Mouse (Mus musculus): ENCODE measurements around the gene Sec1. TPM values are rescaled to one million over a fixed set of nuclear protein-coding genes. Genes with fewer than 3 reads are reported as not detected.

Sec1 gene
- 0.19 and 0.36 TPM in 2 replicates for polyA plus RNA-seq (2014; fragmentation: Nextera tagmentation; extraction: Ambion mirVana)

GRCm38 (mm10) chr7:45693921-45694591 lies at the start of gene Sec1:
Sec1 (minus strand) TSS chr7:45694402.
- H3K27ac ChIP-seq (ENCODE audit: low read depth, low read length) = peak within 1 kb of the TSS; percentile 14; the same call in 1 of the 2 replicates

GRCm38 (mm10) chr7:45742338-45742737 lies 48.1 kb upstream of the Sec1 start:
- 0 out of 2 replicates have a peak, but pooled peaks cover 4% of the 10 kb centered on the region for H3K9me3 ChIP-seq (ENCODE audit: control insufficient read depth, low read length)
- H3K9ac ChIP-seq (ENCODE audit: low read length) = no peak overlapping the region
- no peak overlapping the region for H3K4me3 ChIP-seq (ENCODE audit: low read depth, low read length)
- H3K4me1 ChIP-seq (ENCODE audit: control insufficient read depth, insufficient read depth, low read length) = no peaks in the 10 kb centered on the region
- ATAC-seq (ENCODE audit: low FRiP score) = no peak
- no peak overlapping the region for H3K27ac ChIP-seq (ENCODE audit: low read depth, low read length)
- H3K4me2 ChIP-seq = 0 out of 2 replicates have a peak overlapping the region, but pooled peaks have one; percentile 7
- peak; percentile 78 for DNase-seq (ENCODE audit: low spot score, missing footprints)
- H3K36me3 ChIP-seq (ENCODE audit: control insufficient read depth, insufficient read depth, low read length) = no peaks in the 10 kb centered on the region
- 38% methylated on average over 19 of the region's 19 CpGs for WGBS
- no peaks in the 10 kb centered on the region for H3K27me3 ChIP-seq (ENCODE audit: control insufficient read depth, insufficient read depth, low read length)

More at GRCm38 (mm10) chr7:45693921-45694591, at the start of gene Sec1:
- WGBS = 88% methylated on average over 50 of the region's 50 CpGs
- Histone ChIP-seq H3K4me3 (ENCODE audit: low read depth, low read length) (no peak within 1 kb of the TSS), H3K9me3 (ENCODE audit: control insufficient read depth, low read length) (no peaks in the 10 kb centered on the region), H3K4me1 (ENCODE audit: control insufficient read depth, insufficient read depth, low read length) (0 out of 2 replicates have a peak, but pooled peaks cover 2% of the 10 kb centered on the region), H3K9ac (ENCODE audit: low read length) (no peak within 1 kb of the TSS), H3K36me3 (ENCODE audit: control insufficient read depth, insufficient read depth, low read length) (no peaks in the 10 kb centered on the region), H3K27me3 (ENCODE audit: control insufficient read depth, insufficient read depth, low read length) (peaks cover 9% of the 10 kb centered on the region), H3K4me2 (no peak within 1 kb of the TSS)
- DNase-seq (ENCODE audit: low spot score, missing footprints) = no peak
- ATAC-seq (ENCODE audit: low FRiP score) = peak; percentile 33; the same call in 1 of the 2 replicates

GRCm38 (mm10) chr7:45741777-45742176 lies 47.6 kb upstream of the Sec1 start:
- no peaks in the 10 kb centered on the region for H3K4me1 ChIP-seq (ENCODE audit: control insufficient read depth, insufficient read depth, low read length)
- H3K27ac ChIP-seq (ENCODE audit: low read depth, low read length) = no peak overlapping the region
- H3K4me2 ChIP-seq = no peak overlapping the region
- 0 out of 2 replicates have a peak, but pooled peaks cover 3% of the 10 kb centered on the region for H3K9me3 ChIP-seq (ENCODE audit: control insufficient read depth, low read length)
- ATAC-seq (ENCODE audit: low FRiP score) (no peak), DNase-seq (ENCODE audit: low spot score, missing footprints) (peak; percentile 79)
- WGBS = 34% methylated on average over 11 of the region's 11 CpGs
- no peaks in the 10 kb centered on the region for H3K27me3 ChIP-seq (ENCODE audit: control insufficient read depth, insufficient read depth, low read length)
- no peak overlapping the region for H3K9ac ChIP-seq (ENCODE audit: low read length)
- no peaks in the 10 kb centered on the region for H3K36me3 ChIP-seq (ENCODE audit: control insufficient read depth, insufficient read depth, low read length)
- no peak overlapping the region for H3K4me3 ChIP-seq (ENCODE audit: low read depth, low read length)

- no peak for ATAC-seq (ENCODE audit: low FRiP score)
- DNase-seq (ENCODE audit: low spot score, missing footprints) = peak; percentile 62
- H3K4me1 ChIP-seq (ENCODE audit: control insufficient read depth, insufficient read depth, low read length) = no peaks in the 10 kb centered on the region
- no peaks in the 10 kb centered on the region for H3K36me3 ChIP-seq (ENCODE audit: control insufficient read depth, insufficient read depth, low read length)
- no peak overlapping the region for H3K9ac ChIP-seq (ENCODE audit: low read length)
- H3K4me3 ChIP-seq (ENCODE audit: low read depth, low read length) = no peak overlapping the region
- 87% methylated on average over 12 of the region's 12 CpGs for WGBS
- H3K9me3 ChIP-seq (ENCODE audit: control insufficient read depth, low read length) = no peaks in the 10 kb centered on the region
- no peak overlapping the region for H3K4me2 ChIP-seq
- no peak overlapping the region for H3K27ac ChIP-seq (ENCODE audit: low read depth, low read length)
- H3K27me3 ChIP-seq (ENCODE audit: control insufficient read depth, insufficient read depth, low read length) = no peaks in the 10 kb centered on the region
Measured at GRCm38 (mm10) chr7:45741308-45741707, 47.1 kb upstream of the Sec1 start.

GRCm38 (mm10) chr7:45739820-45740219 lies 45.6 kb upstream of the Sec1 start:
- H3K27ac ChIP-seq (ENCODE audit: low read depth, low read length) = no peak overlapping the region
- H3K36me3 ChIP-seq (ENCODE audit: control insufficient read depth, insufficient read depth, low read length) = no peaks in the 10 kb centered on the region
- no peak overlapping the region for H3K4me3 ChIP-seq (ENCODE audit: low read depth, low read length)
- DNase-seq (ENCODE audit: low spot score, missing footprints) = no peak
- no peak for ATAC-seq (ENCODE audit: low FRiP score)
- no peak overlapping the region for H3K4me2 ChIP-seq
- H3K9ac ChIP-seq (ENCODE audit: low read length) = no peak overlapping the region
- no peaks in the 10 kb centered on the region for H3K9me3 ChIP-seq (ENCODE audit: control insufficient read depth, low read length)
- no peaks in the 10 kb centered on the region for H3K4me1 ChIP-seq (ENCODE audit: control insufficient read depth, insufficient read depth, low read length)
- H3K27me3 ChIP-seq (ENCODE audit: control insufficient read depth, insufficient read depth, low read length) = no peaks in the 10 kb centered on the region
- 68% methylated on average over 10 of the region's 10 CpGs for WGBS

GRCm38 (mm10) chr7:45739162-45739763 lies 45.1 kb upstream of the Sec1 start:
- DNase-seq (ENCODE audit: low spot score, missing footprints) (peak; percentile 94), ATAC-seq (ENCODE audit: low FRiP score) (peak; percentile 86)
- H3K27me3 ChIP-seq (ENCODE audit: control insufficient read depth, insufficient read depth, low read length) = no peaks in the 10 kb centered on the region
- WGBS = 7% methylated on average over 9 of the region's 9 CpGs
- no peaks in the 10 kb centered on the region for H3K36me3 ChIP-seq (ENCODE audit: control insufficient read depth, insufficient read depth, low read length)
- H3K4me2 ChIP-seq = no peak overlapping the region
- H3K9ac ChIP-seq (ENCODE audit: low read length) = no peak overlapping the region
- no peaks in the 10 kb centered on the region for H3K4me1 ChIP-seq (ENCODE audit: control insufficient read depth, insufficient read depth, low read length)
- H3K27ac ChIP-seq (ENCODE audit: low read depth, low read length) = no peak overlapping the region
- no peaks in the 10 kb centered on the region for H3K9me3 ChIP-seq (ENCODE audit: control insufficient read depth, low read length)
- H3K4me3 ChIP-seq (ENCODE audit: low read depth, low read length) = no peak overlapping the region

GRCm38 (mm10) chr7:45733477-45733876 lies 39.3 kb upstream of the Sec1 start:
- DNase-seq (ENCODE audit: low spot score, missing footprints) (no peak), ATAC-seq (ENCODE audit: low FRiP score) (no peak)
- Histone ChIP-seq H3K4me1 (ENCODE audit: control insufficient read depth, insufficient read depth, low read length) (no peaks in the 10 kb centered on the region), H3K4me3 (ENCODE audit: low read depth, low read length) (no peak overlapping the region), H3K36me3 (ENCODE audit: control insufficient read depth, insufficient read depth, low read length) (no peaks in the 10 kb centered on the region), H3K9ac (ENCODE audit: low read length) (no peak overlapping the region), H3K9me3 (ENCODE audit: control insufficient read depth, low read length) (no peaks in the 10 kb centered on the region), H3K27ac (ENCODE audit: low read depth, low read length) (no peak overlapping the region), H3K4me2 (no peak overlapping the region), H3K27me3 (ENCODE audit: control insufficient read depth, insufficient read depth, low read length) (no peaks in the 10 kb centered on the region)
- 75% methylated on average over 5 of the region's 5 CpGs for WGBS

GRCm38 (mm10) chr7:45730727-45731431 lies 36.7 kb upstream of the Sec1 start:
- Histone ChIP-seq H3K27ac (ENCODE audit: low read depth, low read length) (no peak overlapping the region), H3K4me2 (no peak overlapping the region), H3K9ac (ENCODE audit: low read length) (no peak overlapping the region), H3K4me1 (ENCODE audit: control insufficient read depth, insufficient read depth, low read length) (no peaks in the 10 kb centered on the region), H3K27me3 (ENCODE audit: control insufficient read depth, insufficient read depth, low read length) (no peaks in the 10 kb centered on the region), H3K9me3 (ENCODE audit: control insufficient read depth, low read length) (no peaks in the 10 kb centered on the region), H3K36me3 (ENCODE audit: control insufficient read depth, insufficient read depth, low read length) (peaks cover 5% of the 10 kb centered on the region; the same call in 1 of the 2 replicates), H3K4me3 (ENCODE audit: low read depth, low read length) (no peak overlapping the region)
- ATAC-seq (ENCODE audit: low FRiP score) (peak; percentile 50; the same call in 1 of the 2 replicates), DNase-seq (ENCODE audit: low spot score, missing footprints) (peak; percentile 93)
- WGBS = 15% methylated on average over 16 of the region's 16 CpGs

- Histone ChIP-seq H3K27ac (ENCODE audit: low read depth, low read length) (no peak overlapping the region), H3K4me1 (ENCODE audit: control insufficient read depth, insufficient read depth, low read length) (no peaks in the 10 kb centered on the region), H3K4me3 (ENCODE audit: low read depth, low read length) (no peak overlapping the region), H3K9me3 (ENCODE audit: control insufficient read depth, low read length) (no peaks in the 10 kb centered on the region), H3K27me3 (ENCODE audit: control insufficient read depth, insufficient read depth, low read length) (no peaks in the 10 kb centered on the region), H3K9ac (ENCODE audit: low read length) (no peak overlapping the region; the same call in 1 of the 2 replicates), H3K36me3 (ENCODE audit: control insufficient read depth, insufficient read depth, low read length) (peaks cover 16% of the 10 kb centered on the region; the same call in 1 of the 2 replicates), H3K4me2 (no peak overlapping the region)
- ATAC-seq (ENCODE audit: low FRiP score) (no peak), DNase-seq (ENCODE audit: low spot score, missing footprints) (no peak)
- 81% methylated on average over 3 of the region's 3 CpGs for WGBS
Measured at GRCm38 (mm10) chr7:45727625-45728024, 33.4 kb upstream of the Sec1 start.

Measured in midbrain, embryonic 11.5 days (tissue).